Mouse (Mus musculus) effector memory CD4-positive, alpha-beta T cell, adult 5 months (primary cell): ENCODE data around the gene Mrgprx1. TPM values are rescaled to one million over a fixed set of nuclear protein-coding genes. Genes with fewer than 3 reads are reported as not detected.

Source experiments
- polyA plus RNA-seq: library from polyadenylated mRNA; unstranded; fragments of 100-300 nt; shearing (Covaris generic); gene quantifications from one replicate; pipeline ENCODE4 v1.2.1, GENCODE M21; 2017

Mrgprx1 gene
- polyA plus RNA-seq = not detected

DNA sequence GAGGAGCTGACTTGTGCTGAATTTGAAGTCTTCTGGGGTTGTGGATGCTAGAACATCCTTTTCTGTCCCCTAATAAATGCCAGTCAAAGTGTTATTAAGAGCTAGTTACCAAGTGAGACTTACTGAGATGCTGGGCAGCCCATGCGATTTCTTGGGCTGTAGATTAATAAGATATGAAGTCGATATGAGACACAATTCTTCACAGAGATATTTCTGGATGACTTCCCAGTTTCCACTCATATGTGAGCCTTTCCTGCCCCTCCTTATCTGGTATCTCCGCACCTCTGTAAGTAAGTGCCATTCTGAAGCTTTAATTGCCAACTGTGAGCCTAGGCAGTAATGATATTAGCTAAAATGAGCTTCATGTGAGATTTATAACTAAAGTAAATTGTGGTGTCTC lies at the start of gene Mrgprx1:
TSS of gene Mrgprx1 (minus strand) at position 101 of the 400 bp plus-strand sequence.

GRCm38 (mm10) chr7:47981995-47982394 lies 45.4 kb downstream of the Mrgprx1 start, which contains the start of gene Mrgpra4:
TSS of gene Mrgpra4 (minus strand) at chr7:47982095.

Other genes starting within 250 kb of the Mrgprx1 start
- gene Mrgpra4, start 45.5 kb downstream of the Mrgprx1 start, polyA plus RNA-seq = not detected
- gene Mrgprb5, start 141.4 kb upstream of the Mrgprx1 start, polyA plus RNA-seq = not detected
- not detected for gene Mrgprb4, start 171.7 kb upstream of the Mrgprx1 start, polyA plus RNA-seq